Mouse (Mus musculus): Measurements from ENCODE around the gene Tns1. TPM values are rescaled to one million over a fixed set of nuclear protein-coding genes. Genes with fewer than 3 reads are reported as not detected.
"Not testable (repeated sequence)": the region's sequence is repeated elsewhere in the genome, so short reads cannot be mapped to it uniquely, and the experiment has no call there.

Tns1 gene
- 7.6 and 8.0 TPM in 2 replicates for total RNA-seq (2017)

DNA sequence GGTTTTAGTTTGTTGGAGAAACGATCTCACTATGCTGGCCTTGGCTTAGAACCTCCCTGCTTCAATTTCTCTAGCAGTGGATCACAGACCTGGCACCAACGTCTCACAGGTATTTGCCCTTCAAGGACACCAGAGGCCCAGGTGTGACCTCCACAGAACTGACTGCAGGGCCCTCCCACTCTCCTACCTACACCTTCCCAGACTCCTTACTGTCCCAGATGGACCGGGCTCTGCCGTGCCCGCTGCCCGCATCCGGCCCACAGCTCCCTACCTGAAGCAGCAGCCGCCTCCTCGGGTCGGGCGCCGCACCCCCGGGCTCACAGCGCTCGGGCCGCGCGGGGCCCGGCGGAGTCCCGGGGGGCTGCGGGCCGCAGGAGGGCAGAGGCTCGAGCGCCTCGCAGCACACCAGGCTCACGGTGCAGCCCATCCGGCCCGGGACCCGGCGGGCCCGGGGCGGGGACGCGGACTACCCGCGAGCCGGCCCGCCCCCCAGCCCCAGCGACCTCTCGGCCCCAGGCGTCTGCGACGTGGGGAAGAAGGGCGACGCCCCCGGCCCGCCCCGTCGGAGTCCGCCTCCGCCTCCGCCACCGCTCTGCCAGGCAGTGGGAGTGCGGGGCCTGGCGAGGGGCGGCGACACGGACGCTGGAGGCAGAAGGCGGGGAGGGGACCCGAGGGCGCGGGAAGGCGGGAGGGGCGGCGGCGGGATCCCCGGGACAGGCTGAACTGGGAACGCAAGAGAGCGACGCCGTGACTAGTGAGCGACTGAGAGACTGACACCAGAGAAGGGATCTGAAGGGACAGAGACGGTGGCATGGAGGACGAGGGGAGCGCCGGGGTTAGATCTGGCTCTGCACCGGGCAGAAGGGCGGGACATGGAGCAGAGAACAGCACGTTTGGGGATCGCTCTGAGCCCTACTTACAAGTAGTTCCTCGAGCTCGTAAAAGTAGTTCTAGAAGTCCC lies at the start of gene Tns1:
Tns1 (minus strand) TSS at position 429 of the 961 bp plus-strand sequence.
- ATAC-seq (ENCODE audit: extremely low read depth, insufficient number of reproducible peaks, low FRiP score, poor library complexity, severe bottlenecking), result no peak

DNA sequence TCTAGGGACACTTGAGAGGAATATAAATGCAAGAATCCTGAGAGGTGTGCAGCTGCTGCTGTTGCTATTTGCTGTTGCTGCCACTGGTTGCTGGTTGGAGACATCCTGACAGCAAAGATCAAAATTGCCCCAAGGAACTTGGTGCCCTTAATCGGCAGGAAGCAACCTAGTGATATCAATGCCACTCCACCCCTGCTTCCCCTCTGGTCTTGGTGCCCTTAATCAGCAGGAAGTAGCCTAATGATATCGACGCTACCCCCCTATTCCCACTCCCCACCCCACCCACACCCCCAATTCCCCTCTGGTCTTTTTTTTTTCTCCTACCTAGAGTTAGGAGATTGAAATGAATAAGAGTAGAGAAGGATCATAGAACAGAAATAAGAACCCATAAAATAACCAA lies 48.5 kb upstream of the Tns1 start:
- no peak for ATAC-seq (ENCODE audit: extremely low read depth, insufficient number of reproducible peaks, low FRiP score, poor library complexity, severe bottlenecking)

DNA sequence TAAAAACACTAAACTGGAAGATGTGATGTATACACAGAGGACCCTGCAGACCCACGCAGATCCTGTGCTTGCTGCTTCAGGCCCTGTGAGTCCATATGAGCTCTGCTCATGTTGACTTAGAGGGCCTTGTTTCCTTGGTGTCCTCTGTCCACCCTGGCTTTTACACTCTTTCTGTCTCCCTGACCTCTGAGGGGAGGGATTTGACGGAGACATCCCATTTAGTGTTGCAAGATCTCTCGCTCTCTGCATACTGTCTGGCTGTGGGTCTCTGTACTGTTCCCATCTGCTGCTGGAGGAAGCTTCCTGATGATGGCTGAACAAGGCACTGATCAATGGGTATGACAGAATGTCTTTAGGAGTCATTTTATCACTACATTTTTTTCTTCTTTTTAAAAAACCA lies 45.5 kb upstream of the Tns1 start:
- ATAC-seq (ENCODE audit: extremely low read depth, insufficient number of reproducible peaks, low FRiP score, poor library complexity, severe bottlenecking), result no peak

DNA sequence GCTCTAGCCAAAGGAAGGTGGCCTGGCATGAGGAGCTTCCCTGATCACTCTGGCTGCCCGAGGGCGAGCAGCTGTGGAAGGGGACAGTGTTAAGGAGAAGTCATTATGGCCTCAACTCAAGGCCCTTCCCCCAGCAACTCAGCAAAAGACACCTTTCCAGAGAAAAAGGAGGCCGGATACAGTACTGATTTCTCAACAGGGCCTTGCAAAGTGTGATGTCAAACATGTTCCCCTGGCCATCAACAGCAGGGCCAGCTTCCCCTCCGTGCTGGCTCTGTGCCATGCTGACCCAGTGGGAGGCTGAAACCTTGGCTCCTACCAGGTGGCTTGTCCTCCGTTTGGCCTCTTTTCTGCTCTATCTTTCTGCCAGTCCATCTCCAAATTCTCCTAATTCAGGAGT lies 42.9 kb upstream of the Tns1 start:
- ATAC-seq (ENCODE audit: extremely low read depth, insufficient number of reproducible peaks, low FRiP score, poor library complexity, severe bottlenecking), result peak; percentile 89

DNA sequence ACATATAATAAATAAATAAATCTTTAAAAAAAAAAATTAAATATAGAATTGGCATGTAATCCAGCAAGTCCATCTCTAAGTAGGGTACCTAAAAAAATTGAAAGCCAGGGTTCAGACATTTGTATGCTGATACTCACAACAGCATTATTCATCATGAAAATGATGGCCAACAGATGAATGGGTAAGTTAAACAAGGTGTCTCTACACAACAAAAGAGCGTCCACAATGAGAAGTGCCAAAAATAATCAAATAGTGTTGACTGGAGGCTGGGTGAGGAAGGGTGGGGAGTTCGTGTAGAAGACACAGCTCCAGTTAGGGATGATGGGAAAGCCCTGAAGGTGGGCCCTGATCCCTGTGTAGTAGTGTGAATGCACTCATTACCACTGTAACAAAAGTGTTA lies 35.8 kb upstream of the Tns1 start:
- ATAC-seq (ENCODE audit: extremely low read depth, insufficient number of reproducible peaks, low FRiP score, poor library complexity, severe bottlenecking), result no peak

DNA sequence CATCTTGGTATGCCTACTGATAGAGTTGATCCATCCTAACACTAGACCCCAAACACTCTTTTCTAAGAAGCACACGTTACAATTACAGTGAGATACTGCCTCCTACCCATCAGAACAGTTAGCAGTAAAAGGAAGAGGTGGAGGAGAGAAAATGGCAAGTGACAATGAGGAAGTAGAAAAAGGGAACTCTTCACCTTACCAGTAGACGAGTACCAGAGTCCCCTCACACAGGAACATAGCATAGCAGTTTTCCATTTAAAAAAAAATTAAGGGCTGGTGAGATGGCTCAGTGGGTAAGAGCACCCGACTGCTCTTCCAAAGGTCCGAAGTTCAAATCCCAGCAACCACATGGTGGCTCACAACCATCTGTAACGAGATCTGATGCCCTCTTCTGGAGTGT lies 35.4 kb upstream of the Tns1 start:
- ATAC-seq (ENCODE audit: extremely low read depth, insufficient number of reproducible peaks, low FRiP score, poor library complexity, severe bottlenecking), result not testable (repeated sequence)

DNA sequence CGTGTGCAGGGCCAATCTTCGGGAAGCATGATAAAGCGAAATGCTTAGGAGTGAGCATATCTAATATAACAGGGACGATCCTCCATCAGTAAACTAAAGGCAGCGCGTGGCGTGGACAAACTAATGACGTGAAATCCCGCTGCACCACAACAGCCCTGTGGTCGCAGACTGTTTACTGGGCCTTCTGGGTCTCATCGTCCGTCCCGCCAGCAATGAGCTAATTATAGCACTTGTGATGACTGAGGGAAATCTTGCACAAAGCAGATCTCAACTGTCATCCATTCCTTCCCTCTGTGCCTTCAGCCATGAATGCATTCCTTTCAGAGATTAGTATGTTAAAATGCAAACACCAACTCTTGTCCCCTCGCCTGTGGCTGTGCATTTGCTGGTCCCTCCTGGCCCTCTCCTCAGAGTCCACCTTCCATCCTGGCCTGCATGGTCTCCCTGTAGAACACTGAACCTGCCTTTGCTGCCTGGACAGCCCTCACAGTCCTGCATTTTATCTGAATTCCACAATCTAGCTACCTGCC lies 32.2 kb upstream of the Tns1 start:
- ATAC-seq (ENCODE audit: extremely low read depth, insufficient number of reproducible peaks, low FRiP score, poor library complexity, severe bottlenecking), result peak; percentile 10; the same call in 1 of the 2 replicates

DNA sequence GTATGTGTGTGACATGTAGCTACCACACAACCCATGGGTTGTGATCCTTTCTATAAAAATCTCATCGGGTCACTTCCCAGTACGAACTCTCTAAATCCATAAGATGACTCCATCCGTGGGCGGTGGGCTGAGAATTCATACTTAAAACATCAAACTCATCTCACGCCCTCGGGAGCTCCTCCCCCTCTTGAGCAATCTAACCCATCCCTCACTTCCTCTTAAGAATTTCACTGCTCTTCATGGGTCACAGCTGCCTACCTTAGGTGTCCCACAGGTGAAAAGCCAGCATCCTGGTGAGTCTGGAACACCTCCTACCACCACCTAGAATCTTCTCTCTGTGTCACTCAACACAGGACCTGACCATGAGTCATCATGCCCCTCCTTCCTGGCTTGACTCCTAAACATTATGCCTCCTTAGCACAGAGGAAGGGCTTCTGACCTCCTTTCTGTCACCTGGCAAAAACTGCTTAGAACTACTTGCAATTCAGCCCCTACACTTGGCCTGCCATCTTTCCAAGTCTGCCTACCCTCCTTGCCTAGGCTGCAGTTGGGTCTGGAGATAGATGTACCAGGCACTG lies 31.3 kb upstream of the Tns1 start:
- ATAC-seq (ENCODE audit: extremely low read depth, insufficient number of reproducible peaks, low FRiP score, poor library complexity, severe bottlenecking), result peak; percentile 78

DNA sequence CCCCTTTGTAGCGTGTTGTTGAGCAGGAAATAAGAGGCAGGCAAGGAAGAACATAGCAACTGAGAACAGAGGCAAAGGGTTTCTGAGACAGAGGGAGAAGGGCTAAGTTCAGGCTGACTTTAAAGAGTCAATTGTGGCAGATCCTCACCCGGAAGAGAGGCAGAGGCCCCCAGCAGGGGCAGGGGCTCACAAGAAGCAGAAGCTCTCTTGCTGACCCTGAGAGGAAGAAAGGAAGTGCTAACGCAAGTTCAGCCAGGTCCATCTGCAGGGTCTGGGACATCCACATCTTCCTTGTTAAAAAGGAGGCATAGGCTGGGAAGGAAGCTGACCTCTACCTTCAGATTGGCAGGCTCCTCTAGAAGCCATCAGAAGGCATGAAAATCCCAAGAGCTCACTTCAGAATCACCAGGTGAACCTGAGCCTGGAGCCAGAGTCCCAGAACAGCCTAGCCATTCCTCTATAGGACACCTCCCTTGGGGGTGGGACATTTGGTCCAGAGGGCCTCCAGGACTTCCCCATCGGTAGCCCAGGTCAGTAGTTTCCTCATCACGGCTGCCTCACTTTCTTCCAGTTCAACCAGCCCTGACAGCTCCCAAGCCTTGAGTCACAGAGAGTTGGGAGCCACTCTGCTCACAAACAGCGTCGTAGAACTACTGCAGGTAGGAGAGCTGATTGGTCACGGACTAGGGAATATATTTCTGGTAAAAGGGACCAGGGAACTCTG lies 29.4 kb upstream of the Tns1 start, which contains the start of gene Cxcr2:
Cxcr2 (plus strand) TSS at position 529 of the 724 bp plus-strand sequence.
- ATAC-seq (ENCODE audit: extremely low read depth, insufficient number of reproducible peaks, low FRiP score, poor library complexity, severe bottlenecking), result peak; percentile 49

DNA sequence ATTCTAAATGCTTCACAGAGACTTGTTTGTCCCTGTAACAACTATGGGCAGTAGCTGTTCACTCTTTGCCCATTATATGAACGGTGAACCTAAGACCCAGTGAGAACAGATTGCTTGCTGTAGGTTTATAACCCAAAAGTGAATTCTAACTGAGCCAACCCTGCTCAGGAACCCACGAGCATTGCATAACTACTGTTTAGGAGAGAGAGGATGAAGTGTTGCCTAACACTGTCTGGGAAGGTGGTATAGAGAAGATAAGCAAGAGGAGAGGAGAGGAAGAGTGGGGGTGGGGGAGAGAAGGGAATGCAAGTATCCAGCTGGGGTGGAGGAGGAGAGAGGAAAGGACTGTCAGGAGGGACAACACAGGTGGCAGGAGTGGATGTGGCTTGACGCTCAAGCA lies 26.8 kb upstream of the Tns1 start:
- ATAC-seq (ENCODE audit: extremely low read depth, insufficient number of reproducible peaks, low FRiP score, poor library complexity, severe bottlenecking), result no peak

DNA sequence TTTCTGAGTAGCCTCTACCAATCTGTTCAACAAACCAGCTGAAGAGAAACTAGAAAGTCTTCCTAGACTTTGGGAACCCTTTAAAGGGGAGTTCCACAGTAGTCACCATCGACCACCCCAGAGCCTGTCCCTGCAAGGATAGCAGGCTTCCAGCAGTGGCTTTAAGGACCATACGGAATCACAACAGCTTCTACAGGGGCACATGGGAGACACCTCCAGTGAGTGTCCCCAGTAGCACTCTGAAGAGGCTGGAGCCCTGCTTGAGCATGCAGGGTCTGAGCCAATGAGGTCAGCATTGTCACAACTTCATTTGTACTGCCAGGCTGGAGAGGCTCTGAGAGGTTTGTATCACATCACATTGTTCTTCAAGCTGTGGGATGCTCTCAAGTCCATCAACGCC lies 25.9 kb upstream of the Tns1 start:
- ATAC-seq (ENCODE audit: extremely low read depth, insufficient number of reproducible peaks, low FRiP score, poor library complexity, severe bottlenecking), result no peak

DNA sequence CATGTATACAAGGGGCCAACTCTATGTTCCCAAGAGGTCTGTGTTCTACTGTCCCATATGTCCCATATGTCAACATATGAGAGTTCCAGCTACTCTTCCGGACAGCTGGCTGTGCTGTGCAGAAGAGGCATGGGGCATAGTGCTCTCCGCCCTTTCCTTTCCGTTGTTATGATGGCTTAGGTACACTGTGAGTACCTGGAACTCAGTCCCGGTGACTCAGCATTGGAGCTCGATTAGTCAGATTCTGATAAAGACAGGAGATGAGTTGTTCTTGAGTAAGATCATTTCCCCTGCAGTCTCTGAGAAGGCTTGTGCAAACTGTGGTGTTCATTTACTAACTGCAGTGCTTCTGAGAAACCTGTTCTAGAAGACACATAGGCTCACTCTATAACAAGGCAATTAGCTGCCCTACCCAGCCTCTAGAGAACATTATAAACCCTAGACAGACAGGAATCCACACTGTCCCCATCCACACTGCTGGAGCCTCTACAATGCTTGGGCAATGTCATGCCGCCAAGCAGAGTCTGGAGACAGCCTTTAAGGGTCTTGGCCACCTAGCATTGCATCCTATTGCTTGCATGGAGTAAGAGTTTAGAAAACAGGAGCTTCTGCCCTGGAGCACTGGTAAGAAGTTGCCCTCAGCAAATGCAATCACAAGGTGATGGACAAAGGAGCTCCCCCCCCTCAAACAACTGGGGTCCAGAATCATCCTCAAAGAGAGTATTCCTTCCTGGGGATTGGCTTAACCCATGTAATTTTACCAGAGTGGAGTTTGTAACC lies 25.0 kb upstream of the Tns1 start:
- ATAC-seq (ENCODE audit: extremely low read depth, insufficient number of reproducible peaks, low FRiP score, poor library complexity, severe bottlenecking), result no peak

DNA sequence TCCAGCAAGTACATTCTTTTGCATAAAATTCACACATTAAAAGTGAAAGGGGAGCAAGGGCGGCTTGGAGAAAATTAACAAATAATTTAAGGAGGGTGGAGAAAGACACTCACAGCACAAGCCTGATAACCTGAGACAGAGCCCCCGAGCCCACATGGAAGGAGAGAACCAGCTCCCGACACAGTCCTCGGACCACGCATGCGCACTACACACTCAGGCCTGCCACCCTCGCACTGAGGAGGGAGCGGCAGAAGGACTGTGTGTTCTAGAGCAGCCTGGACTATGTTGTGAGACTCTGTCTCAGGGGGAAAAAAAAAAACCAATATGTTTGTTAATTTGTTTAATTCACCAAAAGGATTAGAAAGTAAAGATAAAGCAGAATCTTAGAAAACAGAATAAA lies 17.5 kb upstream of the Tns1 start:
- ATAC-seq (ENCODE audit: extremely low read depth, insufficient number of reproducible peaks, low FRiP score, poor library complexity, severe bottlenecking), result no peak

DNA sequence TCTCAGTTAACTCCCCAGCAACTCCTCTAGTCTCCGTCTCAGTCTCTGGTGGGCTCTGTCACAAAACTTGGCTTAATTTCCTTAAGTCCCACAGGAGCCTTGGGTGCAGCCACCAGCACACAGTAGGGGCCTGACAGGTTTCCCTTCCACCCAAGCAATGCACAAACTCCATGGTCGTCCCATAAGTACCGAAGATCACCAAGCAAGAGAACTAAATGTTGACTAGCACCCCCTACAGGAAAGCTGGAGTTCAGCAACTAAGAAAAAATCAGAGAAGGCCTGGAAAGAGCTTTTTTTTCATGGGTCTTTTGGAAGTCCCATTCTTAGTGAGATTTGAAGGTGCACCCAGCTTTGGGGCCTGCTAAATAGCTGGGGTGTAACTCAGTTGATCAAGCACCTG lies 15.2 kb upstream of the Tns1 start:
- 0 out of 2 replicates have a peak, but pooled peaks have one; percentile 34 for ATAC-seq (ENCODE audit: extremely low read depth, insufficient number of reproducible peaks, low FRiP score, poor library complexity, severe bottlenecking)

DNA sequence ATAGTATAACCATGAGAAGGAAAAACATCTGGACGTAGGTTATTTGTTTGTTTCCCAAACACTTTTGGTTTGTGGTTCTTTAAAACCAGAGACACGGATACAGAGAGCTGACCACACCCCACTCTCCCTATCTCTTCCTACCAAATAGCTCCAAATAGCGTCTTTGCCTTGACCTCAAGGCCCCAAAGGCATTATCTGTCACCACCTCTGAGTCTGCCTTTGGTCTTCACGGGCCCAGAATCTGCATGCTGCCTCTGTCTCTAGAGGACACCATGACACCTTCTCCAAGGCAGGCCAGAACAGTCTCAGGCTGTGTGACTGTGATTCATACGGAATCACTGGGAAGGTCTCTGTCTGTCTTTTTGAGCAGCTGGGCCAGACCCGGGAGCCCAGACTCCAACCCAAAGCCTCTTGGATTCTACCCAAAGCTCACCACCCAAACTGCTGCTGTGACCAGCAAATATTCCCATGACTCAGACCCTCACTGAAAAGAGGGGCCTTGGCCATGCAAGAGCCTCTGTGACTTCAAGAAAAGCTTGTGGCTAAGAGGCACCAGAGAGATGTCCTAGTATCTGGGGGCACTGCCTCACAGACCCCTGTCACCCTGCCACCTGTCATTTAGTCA lies 11.2 kb upstream of the Tns1 start:
- no peak for ATAC-seq (ENCODE audit: extremely low read depth, insufficient number of reproducible peaks, low FRiP score, poor library complexity, severe bottlenecking)

DNA sequence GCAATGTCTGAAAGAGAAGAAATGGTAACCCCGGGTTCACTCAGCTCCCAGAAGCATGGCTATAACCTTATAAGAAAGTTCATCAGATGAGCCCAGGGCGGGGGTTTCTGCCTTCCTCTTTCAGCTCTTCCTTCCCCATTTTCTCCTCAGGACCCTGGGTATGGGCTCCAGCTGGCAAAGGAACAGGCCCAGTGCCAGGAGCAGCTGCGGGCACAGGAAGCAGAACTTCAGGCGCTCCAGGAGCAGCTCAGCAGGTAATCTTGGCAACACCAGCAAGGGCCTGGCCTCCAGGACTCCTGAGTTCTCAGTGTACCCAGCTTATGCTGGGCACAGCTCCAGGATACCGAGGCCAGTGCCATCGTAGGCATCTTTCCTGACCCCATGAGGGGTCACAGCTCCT lies 9.7 kb upstream of the Tns1 start:
- no peak for ATAC-seq (ENCODE audit: extremely low read depth, insufficient number of reproducible peaks, low FRiP score, poor library complexity, severe bottlenecking)

DNA sequence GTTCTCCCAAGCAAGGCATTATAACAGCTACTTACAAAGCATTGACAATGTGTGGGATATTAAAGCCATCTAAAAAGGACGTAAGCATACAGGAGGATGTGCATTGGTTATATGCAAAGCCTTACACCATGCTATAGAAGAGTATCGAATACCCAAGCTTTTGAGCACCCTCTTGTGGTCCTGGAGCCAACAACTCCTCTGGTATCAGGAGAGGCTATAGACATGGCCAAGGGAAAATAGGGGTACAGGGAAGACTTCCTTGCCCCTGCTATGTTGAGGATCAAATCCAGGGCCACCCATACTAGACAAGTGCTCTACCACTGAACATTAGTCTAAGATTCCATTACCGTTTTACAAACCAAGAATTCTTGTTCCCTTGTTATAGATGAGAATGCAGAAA lies 7.8 kb upstream of the Tns1 start:
- no peak for ATAC-seq (ENCODE audit: extremely low read depth, insufficient number of reproducible peaks, low FRiP score, poor library complexity, severe bottlenecking)

DNA sequence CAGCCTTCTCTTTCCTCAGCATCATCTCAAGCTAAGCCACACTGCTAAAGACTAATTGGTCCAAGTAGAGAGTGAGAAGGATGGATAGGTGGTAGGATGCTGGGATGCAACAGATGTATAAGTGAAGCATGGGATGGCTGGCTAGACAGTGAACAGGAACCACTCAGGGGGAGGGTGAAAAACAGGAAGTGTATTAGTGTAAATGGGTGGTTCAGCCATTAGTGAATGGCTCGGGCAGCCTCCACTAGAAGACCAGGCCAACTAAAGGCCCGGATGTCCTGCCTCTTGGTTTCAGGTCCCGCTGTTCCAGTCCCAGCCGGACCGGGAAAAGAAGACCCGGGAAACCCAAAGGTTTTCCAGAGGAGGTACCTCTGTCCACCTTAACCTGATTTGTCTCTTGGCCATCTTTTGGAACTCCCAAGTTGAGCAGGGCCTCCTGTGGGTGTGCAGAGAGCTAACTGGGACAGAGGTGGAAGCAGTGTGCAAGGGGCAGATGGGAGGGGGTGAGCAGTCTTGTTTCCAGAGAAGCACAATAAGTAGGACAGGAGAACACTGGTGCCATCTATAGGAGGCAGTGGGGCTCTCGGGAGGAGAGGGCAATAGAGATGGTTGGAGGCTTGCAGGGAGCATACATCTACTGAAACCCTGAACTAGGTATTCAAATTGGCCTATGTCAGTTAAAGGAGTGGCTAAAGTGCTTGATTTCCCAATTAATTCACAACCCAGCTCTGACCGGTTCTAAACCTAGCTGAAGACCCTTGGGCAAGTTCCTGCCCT lies 6.8 kb upstream of the Tns1 start:
- peak; percentile 48 for ATAC-seq (ENCODE audit: extremely low read depth, insufficient number of reproducible peaks, low FRiP score, poor library complexity, severe bottlenecking)
